Mouse (Mus musculus) forebrain, embryonic 12.5 days (tissue): ENCODE data around the gene Nrn1. TPM values are rescaled to one million over a fixed set of nuclear protein-coding genes. Genes with fewer than 3 reads are reported as not detected.

Source experiments
- ATAC-seq: fragments of 200-750 bp; cut with Nextera tagmentation; 2 replicates; pipeline ENCODE4 v1.8.0; 2017; ENCODE audit warnings: moderate TSS enrichment; ENCODE audit not compliant: low FRiP score
- H3K27ac ChIP-seq: fragments of 300-500 bp; sonication (generic); 2 replicates; pipeline ENCODE4 v1.5.1; 2016; ENCODE audit warnings: mild to moderate bottlenecking
- H3K27me3 ChIP-seq: fragments of 300-500 bp; sonication (generic); 2 replicates; pipeline ENCODE4 v1.6.1; 2016; ENCODE audit warnings: mild to moderate bottlenecking
- H3K36me3 ChIP-seq: fragments of 300-500 bp; sonication (generic); replicated peaks from 2 replicates; pipeline ENCODE4 v1.6.1; 2016; ENCODE audit warnings: mild to moderate bottlenecking
- H3K4me1 ChIP-seq: fragments of 300-500 bp; sonication (generic); 2 replicates; pipeline ENCODE4 v1.6.1; 2016
- H3K4me2 ChIP-seq: fragments of 300-500 bp; sonication (generic); 2 replicates; pipeline ENCODE4 v1.6.1; 2016; ENCODE audit warnings: mild to moderate bottlenecking, moderate library complexity
- H3K4me3 ChIP-seq: fragments of 300-500 bp; sonication (generic); replicated peaks from 2 replicates; pipeline ENCODE4 v1.5.1; 2016; ENCODE audit warnings: mild to moderate bottlenecking
- H3K9ac ChIP-seq: fragments of 300-500 bp; sonication (generic); 2 replicates; pipeline ENCODE4 v1.6.1; 2016; ENCODE audit warnings: mild to moderate bottlenecking
- H3K9me3 ChIP-seq: fragments of 300-500 bp; sonication (generic); 2 replicates; pipeline ENCODE4 v1.6.1; 2016
- WGBS: fragments of 180-500 bp; shearing (Covaris S2); methylation state at CpG from one replicate; pipeline ENCODE4 v1.1.7; 2016; 5-methylcytosine and 5-hydroxymethylcytosine counted together
- polyA plus RNA-seq: library from polyadenylated mRNA; unstranded; fragments of >200 nt; fragmentation: Nextera tagmentation; extraction: Ambion mirVana; gene quantifications from 2 replicates; pipeline ENCODE4 v1.2.1, GENCODE M21; 2016

The Nrn1 gene
- 43.5 and 43.8 TPM in 2 replicates for polyA plus RNA-seq

GRCm38 (mm10) chr13:36734731-36735571 lies at the start of gene Nrn1:
Nrn1 (minus strand) TSS chr13:36735131.
- no peaks in the 10 kb centered on the region for H3K9me3 ChIP-seq
- H3K9ac ChIP-seq = peak within 1 kb of the TSS; percentile 63
- H3K4me2 ChIP-seq = peak within 1 kb of the TSS; percentile 67
- 1% methylated on average over 50 of the region's 50 CpGs for WGBS
- peaks cover 32% of the 10 kb centered on the region for H3K4me1 ChIP-seq
- H3K4me3 ChIP-seq = peak within 1 kb of the TSS; percentile 40
- peaks cover 49% of the 10 kb centered on the region for H3K27me3 ChIP-seq
- ATAC-seq = peak; percentile 17; the same call in 1 of the 2 replicates
- H3K36me3 ChIP-seq = no peaks in the 10 kb centered on the region
- peak within 1 kb of the TSS; percentile 91 for H3K27ac ChIP-seq

DNA sequence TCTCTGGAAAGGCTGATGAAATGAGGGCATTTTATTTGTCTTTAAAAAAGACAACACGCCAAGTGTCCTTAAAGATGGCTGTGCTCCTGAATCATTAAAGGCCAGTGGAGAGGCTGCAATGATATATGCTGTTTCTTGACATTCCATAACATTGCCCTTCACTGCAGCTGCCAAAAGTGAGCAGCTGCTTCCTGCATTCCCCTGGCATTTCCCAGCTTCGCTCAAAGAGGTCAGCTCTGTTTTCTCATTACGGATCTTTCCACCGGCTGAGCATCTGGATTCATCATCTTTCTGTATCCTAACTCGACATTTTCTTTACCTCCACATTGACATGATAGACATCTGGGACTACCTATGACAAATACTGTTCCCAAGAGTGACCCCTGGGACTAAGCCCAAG lies 44.7 kb upstream of the Nrn1 start:
- Histone ChIP-seq H3K9me3 (no peaks in the 10 kb centered on the region), H3K36me3 (no peaks in the 10 kb centered on the region), H3K27ac (no peak overlapping the region), H3K4me1 (no peaks in the 10 kb centered on the region), H3K9ac (no peak overlapping the region), H3K4me2 (no peak overlapping the region), H3K4me3 (no peak overlapping the region), H3K27me3 (no peaks in the 10 kb centered on the region)
- 91% methylated on average over 5 of the region's 5 CpGs for WGBS
- no peak for ATAC-seq

- Histone ChIP-seq H3K36me3 (no peaks in the 10 kb centered on the region), H3K27ac (no peak overlapping the region), H3K4me2 (no peak overlapping the region), H3K4me3 (no peak overlapping the region), H3K4me1 (no peaks in the 10 kb centered on the region), H3K27me3 (no peaks in the 10 kb centered on the region), H3K9ac (no peak overlapping the region), H3K9me3 (no peaks in the 10 kb centered on the region)
- ATAC-seq = no peak
- WGBS = 34% methylated on average over 2 of the region's 2 CpGs
Observed at GRCm38 (mm10) chr13:36766801-36767200, 31.9 kb upstream of the Nrn1 start.

- Histone ChIP-seq H3K27me3 (no peaks in the 10 kb centered on the region), H3K4me1 (peaks cover 3% of the 10 kb centered on the region; the same call in 1 of the 2 replicates), H3K36me3 (no peaks in the 10 kb centered on the region), H3K9me3 (no peaks in the 10 kb centered on the region), H3K4me2 (no peak overlapping the region), H3K27ac (no peak overlapping the region), H3K4me3 (no peak overlapping the region), H3K9ac (no peak overlapping the region)
- no peak for ATAC-seq
- WGBS = 54% methylated on average over 3 of the region's 3 CpGs
Observed at GRCm38 (mm10) chr13:36751861-36752260, 16.9 kb upstream of the Nrn1 start.

GRCm38 (mm10) chr13:36750056-36750455 lies 15.1 kb upstream of the Nrn1 start:
- 71% methylated on average over 2 of the region's 2 CpGs for WGBS
- no peak for ATAC-seq
- peaks cover 3% of the 10 kb centered on the region; the same call in 1 of the 2 replicates for H3K4me1 ChIP-seq
- H3K36me3 ChIP-seq = no peaks in the 10 kb centered on the region
- H3K9ac ChIP-seq = no peak overlapping the region
- no peak overlapping the region for H3K27ac ChIP-seq
- no peak overlapping the region for H3K4me3 ChIP-seq
- H3K27me3 ChIP-seq = no peaks in the 10 kb centered on the region
- H3K9me3 ChIP-seq = no peaks in the 10 kb centered on the region
- no peak overlapping the region for H3K4me2 ChIP-seq

- Histone ChIP-seq H3K4me2 (peak overlapping the region; percentile 67), H3K9ac (peak overlapping the region; percentile 48; the same call in 1 of the 2 replicates), H3K27me3 (peaks cover 37% of the 10 kb centered on the region), H3K4me1 (peaks cover 27% of the 10 kb centered on the region), H3K9me3 (no peaks in the 10 kb centered on the region), H3K27ac (peak overlapping the region; percentile 91), H3K36me3 (no peaks in the 10 kb centered on the region), H3K4me3 (peak overlapping the region; percentile 40)
- 6% methylated on average over 9 of the region's 9 CpGs for WGBS
- peak; percentile 20 for ATAC-seq
Observed at GRCm38 (mm10) chr13:36736619-36736996, 1.7 kb upstream of the Nrn1 start.

- Histone ChIP-seq H3K27ac (peak overlapping the region; percentile 91), H3K9me3 (no peaks in the 10 kb centered on the region), H3K4me3 (peak overlapping the region; percentile 40), H3K36me3 (no peaks in the 10 kb centered on the region), H3K27me3 (peaks cover 39% of the 10 kb centered on the region), H3K4me1 (peaks cover 32% of the 10 kb centered on the region), H3K4me2 (peak overlapping the region; percentile 67), H3K9ac (peak overlapping the region; percentile 62)
- peak; percentile 92 for ATAC-seq
- 1% methylated on average over 31 of the region's 39 CpGs for WGBS
Observed at GRCm38 (mm10) chr13:36735901-36736618, 1.1 kb upstream of the Nrn1 start.

DNA sequence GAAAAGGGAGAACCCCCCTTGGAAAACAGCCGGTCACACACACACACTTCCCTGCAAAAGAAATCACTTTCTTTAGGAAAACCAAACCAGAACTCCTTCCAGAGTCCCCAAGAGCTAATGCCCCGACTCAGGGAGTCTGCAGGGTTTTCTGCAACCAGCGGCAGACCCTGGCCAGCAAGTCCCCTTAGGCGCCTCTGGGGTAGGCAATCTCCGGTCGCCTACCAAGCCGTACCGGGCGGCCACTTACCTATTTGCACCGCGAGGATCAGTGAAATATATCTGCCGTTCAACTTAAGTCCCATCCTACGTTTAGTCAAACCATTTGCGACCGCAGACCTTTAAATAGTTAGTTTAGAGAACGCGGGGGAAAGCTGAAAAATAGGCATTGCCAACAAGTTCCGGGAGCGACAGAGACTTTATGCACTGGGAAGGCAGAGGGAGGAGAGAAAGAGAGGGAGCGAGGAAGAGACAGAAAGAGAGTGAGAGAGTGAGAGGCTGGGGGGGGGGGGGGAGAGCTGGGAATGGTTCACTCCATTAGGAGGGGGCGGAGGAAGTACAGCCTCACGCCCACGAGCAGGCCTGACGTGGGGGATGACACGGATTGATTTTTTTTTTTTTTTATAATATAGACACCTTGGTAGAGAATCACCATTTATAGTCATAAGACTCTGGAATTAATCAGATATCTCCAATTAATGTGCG lies 791 bp downstream of the Nrn1 start:
- no peaks in the 10 kb centered on the region for H3K9me3 ChIP-seq
- H3K9ac ChIP-seq = peak overlapping the region; percentile 63
- WGBS = under 1% methylated on average over 26 of the region's 26 CpGs
- H3K4me1 ChIP-seq = peaks cover 32% of the 10 kb centered on the region
- H3K4me3 ChIP-seq = peak overlapping the region; percentile 40
- H3K27ac ChIP-seq = peak overlapping the region; percentile 91
- H3K36me3 ChIP-seq = no peaks in the 10 kb centered on the region
- H3K27me3 ChIP-seq = peaks cover 57% of the 10 kb centered on the region
- peak overlapping the region; percentile 67 for H3K4me2 ChIP-seq
- no peak for ATAC-seq

DNA sequence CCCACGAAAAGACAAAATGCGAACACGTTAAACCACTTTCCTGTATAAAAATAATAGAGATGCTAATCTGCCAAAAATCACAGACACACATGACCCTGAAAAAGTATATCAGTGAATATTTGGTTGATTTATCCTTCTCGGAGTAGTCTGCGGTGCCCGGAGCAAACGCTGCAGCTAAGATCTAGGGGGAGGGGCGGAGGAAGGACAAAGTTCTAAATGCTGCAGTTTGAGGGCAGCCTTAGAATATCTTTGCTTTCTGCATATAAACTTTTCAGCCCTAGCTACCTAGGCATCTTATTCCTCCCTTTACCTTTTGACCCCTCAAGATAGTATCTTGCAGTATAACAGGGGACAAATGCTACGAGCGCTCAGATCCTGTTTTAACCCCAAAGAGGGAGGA lies 1.4 kb downstream of the Nrn1 start:
- Histone ChIP-seq H3K9me3 (no peaks in the 10 kb centered on the region), H3K4me2 (peak overlapping the region; percentile 67), H3K36me3 (no peaks in the 10 kb centered on the region), H3K9ac (peak overlapping the region; percentile 63), H3K4me3 (peak overlapping the region; percentile 40), H3K27me3 (peaks cover 63% of the 10 kb centered on the region), H3K4me1 (peaks cover 32% of the 10 kb centered on the region), H3K27ac (peak overlapping the region; percentile 78)
- no peak for ATAC-seq
- WGBS = under 1% methylated on average over 10 of the region's 10 CpGs

- Histone ChIP-seq H3K27me3 (peaks cover 69% of the 10 kb centered on the region), H3K4me1 (peaks cover 32% of the 10 kb centered on the region), H3K9me3 (no peaks in the 10 kb centered on the region), H3K27ac (peak overlapping the region; percentile 87), H3K9ac (peak overlapping the region; percentile 63), H3K4me2 (peak overlapping the region; percentile 67), H3K36me3 (no peaks in the 10 kb centered on the region), H3K4me3 (peak overlapping the region; percentile 40)
- WGBS = 5% methylated on average over 6 of the region's 6 CpGs
- no peak for ATAC-seq
Observed at GRCm38 (mm10) chr13:36732891-36733490, 1.9 kb downstream of the Nrn1 start.

GRCm38 (mm10) chr13:36731931-36732461 lies 2.9 kb downstream of the Nrn1 start:
- under 1% methylated on average over 23 of the region's 23 CpGs for WGBS
- Histone ChIP-seq H3K4me2 (peak overlapping the region; percentile 67), H3K27ac (peak overlapping the region; percentile 87), H3K4me1 (peaks cover 38% of the 10 kb centered on the region), H3K9me3 (no peaks in the 10 kb centered on the region), H3K4me3 (peak overlapping the region; percentile 40), H3K9ac (peak overlapping the region; percentile 63), H3K27me3 (peaks cover 79% of the 10 kb centered on the region), H3K36me3 (no peaks in the 10 kb centered on the region)
- no peak for ATAC-seq
